Mouse (Mus musculus): ENCODE measurements around the gene Gm49378.

The Gm49378 gene

GRCm38 (mm10) chr14:55629312-55629711, 8.4 kb downstream of the Gm49378 start:
- DNase-seq (ENCODE audit: inconsistent ontology term): peak; percentile 25

- DNase-seq (ENCODE audit: inconsistent ontology term): no peak
Measured at GRCm38 (mm10) chr14:55628077-55628827, 9.4 kb downstream of the Gm49378 start.

- no peak for DNase-seq (ENCODE audit: inconsistent ontology term)
Measured at GRCm38 (mm10) chr14:55618486-55619195, 19.1 kb downstream of the Gm49378 start.

- DNase-seq (ENCODE audit: inconsistent ontology term): peak; percentile 60
Measured at GRCm38 (mm10) chr14:55617822-55618221, 19.9 kb downstream of the Gm49378 start, which contains the start of gene Rec8. Gene Rec8, plus strand, starts transcription at chr14:55618037.

GRCm38 (mm10) chr14:55616844-55617243, 20.9 kb downstream of the Gm49378 start:
- no peak for DNase-seq (ENCODE audit: inconsistent ontology term)

- no peak for DNase-seq (ENCODE audit: inconsistent ontology term)
Measured at GRCm38 (mm10) chr14:55615876-55616275, 21.8 kb downstream of the Gm49378 start.

GRCm38 (mm10) chr14:55614565-55615178, 23.0 kb downstream of the Gm49378 start:
- DNase-seq (ENCODE audit: inconsistent ontology term): no peak

GRCm38 (mm10) chr14:55613346-55613745, 24.3 kb downstream of the Gm49378 start:
- DNase-seq (ENCODE audit: inconsistent ontology term): no peak

GRCm38 (mm10) chr14:55608339-55608738, 29.4 kb downstream of the Gm49378 start:
- no peak for DNase-seq (ENCODE audit: inconsistent ontology term)

- no peak for DNase-seq (ENCODE audit: inconsistent ontology term)
Measured at GRCm38 (mm10) chr14:55605743-55606459, 31.8 kb downstream of the Gm49378 start.

- no peak for DNase-seq (ENCODE audit: inconsistent ontology term)
Measured at GRCm38 (mm10) chr14:55604823-55605222, 32.9 kb downstream of the Gm49378 start.

- peak; percentile 86 for DNase-seq (ENCODE audit: inconsistent ontology term)
Measured at GRCm38 (mm10) chr14:55603633-55604576, 33.8 kb downstream of the Gm49378 start.

GRCm38 (mm10) chr14:55603271-55603632, 34.4 kb downstream of the Gm49378 start, which contains the start of gene Irf9:
Gene Irf9, plus strand, starts transcription at chr14:55603571.
- DNase-seq (ENCODE audit: inconsistent ontology term): no peak

- no peak for DNase-seq (ENCODE audit: inconsistent ontology term)
Measured at GRCm38 (mm10) chr14:55598521-55599390, 38.9 kb downstream of the Gm49378 start.

- DNase-seq (ENCODE audit: inconsistent ontology term): no peak
Measured at GRCm38 (mm10) chr14:55596036-55596690, 41.5 kb downstream of the Gm49378 start.

GRCm38 (mm10) chr14:55592226-55592625, 45.5 kb downstream of the Gm49378 start:
- no peak for DNase-seq (ENCODE audit: inconsistent ontology term)

- peak; percentile 97 for DNase-seq (ENCODE audit: inconsistent ontology term)
Measured at GRCm38 (mm10) chr14:55591331-55591891, 46.3 kb downstream of the Gm49378 start, which contains the start of gene Rnf31. Gene Rnf31, plus strand, starts transcription at chr14:55591708.

- DNase-seq (ENCODE audit: inconsistent ontology term): peak; percentile 99
Measured at GRCm38 (mm10) chr14:55590748-55591330, 46.9 kb downstream of the Gm49378 start, which contains the start of gene Psme2. Gene Psme2, minus strand, starts transcription at chr14:55591113.
